Mouse (Mus musculus) gonadal fat pad, adult 2 months (tissue): ENCODE results near the gene Acad10. TPM values are rescaled to one million over a fixed set of nuclear protein-coding genes. Genes with fewer than 3 reads are reported as not detected.
"Not testable (repeated sequence)": the region's sequence is repeated elsewhere in the genome, so short reads cannot be mapped to it uniquely, and the experiment has no call there.

ENCODE experiments used
- DNase-seq: peaks from one replicate; pipeline ENCODE4 v3.0.0-alpha.2; 2012; ENCODE audit warnings: low read depth
- polyA plus RNA-seq: library from polyadenylated mRNA; depleted of rRNA; stranded (reverse); fragments of >200 nt; gene quantifications from 2 replicates; pipeline ENCODE4 v1.2.3, GENCODE M21; 2012; rRNA removed

The Acad10 gene
- 11.7 and 13.4 TPM in 2 replicates for polyA plus RNA-seq

DNA sequence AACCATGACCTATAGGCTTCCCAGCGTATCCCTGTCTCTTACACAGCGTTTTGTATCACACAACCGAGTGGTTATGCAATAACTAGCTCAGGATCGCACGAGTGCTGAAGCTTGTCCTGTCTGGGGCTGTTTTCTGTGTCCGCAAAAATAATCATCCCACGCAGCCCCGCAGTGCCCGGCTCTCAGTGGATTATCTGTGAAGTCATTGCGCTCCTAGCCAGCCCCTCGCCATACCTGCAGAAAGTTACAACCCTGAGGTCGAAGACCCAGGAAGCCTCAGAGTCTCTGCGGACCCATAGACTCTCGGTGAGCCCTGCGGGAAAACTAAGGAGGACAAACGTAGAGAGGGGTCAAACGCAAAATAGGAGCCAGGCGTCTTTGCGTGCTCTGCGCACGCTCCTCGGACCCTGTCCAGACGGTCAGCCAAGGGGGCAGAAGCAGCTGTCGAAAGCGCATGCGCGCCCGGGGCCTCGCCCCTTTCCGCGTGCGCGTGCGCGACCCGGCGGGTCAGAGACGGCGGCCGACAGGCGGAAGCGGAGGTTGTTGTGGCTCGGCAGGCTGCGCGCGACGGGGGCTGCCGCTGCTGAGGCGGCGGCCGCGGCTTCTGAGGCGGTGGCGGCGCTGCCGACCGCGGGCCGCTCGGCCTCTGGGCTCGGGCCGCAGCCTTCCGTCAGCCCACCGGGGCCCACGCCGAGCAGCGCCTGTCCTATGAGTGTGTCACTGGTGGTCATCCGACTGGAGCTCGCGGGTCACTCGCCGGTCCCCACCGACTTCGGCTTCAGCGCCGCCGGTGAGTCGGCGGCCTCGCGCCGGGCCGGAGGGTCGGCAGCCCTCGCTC lies at the start of gene Acad10, which contains the start of gene Brap:
TSS of gene Acad10 (minus strand) at position 456 of the 838 bp plus-strand sequence.
TSS of gene Brap (plus strand) at position 505 of the 838 bp plus-strand sequence.
- no peak for DNase-seq

DNA sequence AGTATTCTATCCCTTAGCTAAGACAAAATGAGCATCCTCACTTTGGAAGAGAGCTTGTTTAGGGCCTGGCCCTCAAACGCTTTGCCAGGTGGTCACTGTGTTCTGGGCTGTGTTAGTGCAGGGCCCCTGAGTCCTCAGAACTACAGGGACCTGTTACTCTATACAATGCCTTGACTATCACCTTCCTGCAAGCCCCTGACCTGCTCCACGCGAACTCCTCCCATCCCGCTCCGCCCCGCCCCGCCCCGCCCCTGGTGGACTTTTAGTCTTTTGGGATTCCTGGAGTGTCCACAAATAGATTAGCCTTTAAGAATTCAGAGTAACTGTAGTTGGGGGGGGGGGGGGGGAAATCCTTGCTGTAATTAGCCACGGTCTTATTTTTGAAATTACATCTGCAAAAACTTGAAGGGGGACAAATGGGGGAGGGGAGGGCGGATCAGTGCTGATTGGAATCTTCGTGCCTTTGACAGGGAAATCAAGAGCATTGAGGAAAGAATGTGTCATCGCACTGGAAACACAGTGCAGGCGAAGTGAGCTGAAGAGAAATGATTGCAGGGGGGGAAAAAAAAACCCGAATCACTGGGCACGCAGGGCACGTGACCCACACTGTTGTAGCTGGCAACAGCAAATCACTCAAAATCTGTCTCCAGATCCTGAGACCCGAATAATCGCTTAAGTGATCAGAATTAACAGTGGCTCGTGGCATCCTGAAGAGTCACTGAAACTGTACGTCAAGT lies 44.4 kb upstream of the Acad10 start:
- no peak for DNase-seq

DNA sequence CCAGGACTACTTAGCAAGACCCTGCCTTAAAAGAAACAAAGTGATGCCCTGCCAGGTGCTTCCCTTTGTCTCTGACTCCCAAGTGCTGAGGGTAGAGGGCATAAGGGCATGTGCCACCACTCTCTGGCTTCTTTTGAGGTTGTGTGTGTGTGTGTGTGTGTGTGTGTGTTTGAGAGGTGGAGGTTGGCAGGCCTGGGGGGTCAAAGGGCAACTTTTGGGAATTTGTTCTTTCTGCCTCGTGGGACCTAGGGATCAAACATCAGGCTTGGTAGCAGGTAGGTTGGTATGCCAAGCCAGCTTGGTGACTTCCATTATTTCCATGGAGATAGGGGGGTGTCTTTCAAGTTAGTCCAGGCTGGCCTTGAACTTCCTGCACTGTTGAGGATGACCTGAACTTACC lies 43.0 kb upstream of the Acad10 start:
- DNase-seq = no peak

DNA sequence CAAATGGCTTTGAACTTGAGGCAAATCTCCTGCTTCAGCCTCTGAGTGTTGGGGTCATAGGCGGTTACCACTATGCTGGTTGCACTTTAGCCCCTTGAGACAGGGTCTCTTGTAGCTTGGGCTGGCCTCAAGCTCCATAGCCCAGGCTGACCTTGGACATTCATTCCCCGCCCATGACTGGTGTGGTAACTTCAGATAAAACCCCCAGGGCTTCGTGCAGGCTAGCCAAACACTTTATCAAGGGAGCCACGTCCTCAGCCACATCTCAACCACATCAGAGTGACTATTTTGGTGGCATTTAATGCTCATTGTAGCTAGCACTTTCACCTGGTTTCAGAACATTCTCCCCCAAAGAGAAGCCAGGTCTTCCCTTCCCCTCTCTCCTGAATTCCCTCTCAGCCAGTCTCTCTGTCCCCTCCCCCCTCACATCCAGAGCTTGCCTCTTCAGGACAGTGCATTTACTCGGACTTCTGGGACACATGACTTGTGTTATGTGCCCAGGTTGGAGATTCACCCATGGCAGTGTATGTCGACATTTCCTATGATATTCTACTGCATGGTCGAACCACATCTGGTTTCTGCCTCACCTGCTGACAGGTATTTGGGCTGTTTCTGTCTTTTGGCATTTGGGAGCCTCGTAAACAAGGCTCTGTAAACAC lies 40.9 kb upstream of the Acad10 start:
- DNase-seq = no peak

DNA sequence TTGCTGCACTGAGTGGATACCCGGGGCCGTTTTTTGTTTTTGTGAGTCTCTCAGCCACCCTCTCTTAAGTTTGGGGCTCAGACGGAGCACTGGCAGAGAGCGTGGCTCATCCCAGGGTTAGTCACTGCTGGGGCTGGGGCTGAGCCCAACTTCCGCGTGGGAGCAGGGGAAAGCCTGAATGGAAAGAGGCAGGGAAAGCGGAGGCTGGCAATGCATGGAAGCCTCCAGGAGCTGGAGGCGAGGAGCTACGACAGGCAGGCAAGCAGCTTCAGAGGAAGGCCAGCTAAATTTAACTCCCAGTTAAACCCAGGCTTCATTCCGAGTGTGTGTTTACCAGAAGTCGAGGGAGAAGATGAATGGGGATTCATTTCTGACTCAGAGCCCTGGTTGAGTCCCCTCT lies 40.2 kb upstream of the Acad10 start:
- DNase-seq = no peak

DNA sequence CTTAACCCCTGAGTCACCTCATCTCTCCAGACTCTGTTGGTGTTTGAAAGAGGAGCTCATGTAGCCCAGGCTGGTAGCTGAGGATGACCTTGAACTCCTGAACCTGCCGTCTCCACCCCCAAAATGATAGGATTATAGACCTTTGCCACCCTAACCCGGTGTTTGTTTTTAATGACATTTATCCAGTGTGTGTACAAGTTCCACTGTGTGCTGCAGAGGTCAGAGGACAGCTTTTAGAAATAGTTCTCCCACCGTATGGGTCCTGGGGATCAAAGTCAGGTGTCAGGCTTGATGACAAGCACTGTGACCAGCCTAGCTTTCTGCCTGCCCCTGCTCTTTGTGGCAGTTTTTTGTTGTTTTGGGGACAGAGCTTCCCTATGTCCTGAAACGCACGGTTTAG lies 39.6 kb upstream of the Acad10 start:
- no peak for DNase-seq

DNA sequence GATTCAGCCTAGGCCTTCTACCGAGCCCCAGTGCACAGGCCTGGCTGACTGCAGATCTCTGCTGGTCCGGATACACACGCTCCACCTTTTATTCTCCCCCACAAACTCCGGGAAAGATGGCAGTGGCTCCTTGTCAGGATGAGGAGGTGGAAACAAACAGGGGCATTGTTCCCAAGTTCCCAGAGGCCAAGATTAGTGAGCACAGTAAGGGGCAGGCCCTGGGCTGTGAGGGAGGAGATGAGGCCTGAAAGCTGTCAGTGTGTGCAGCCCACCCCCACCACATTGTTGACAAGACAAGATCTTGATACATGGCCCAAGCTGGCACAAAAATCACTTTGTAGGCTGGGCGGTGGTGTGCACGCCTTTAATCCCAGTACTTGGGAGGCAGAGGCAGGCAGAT lies 36.4 kb upstream of the Acad10 start:
- DNase-seq = no peak

DNA sequence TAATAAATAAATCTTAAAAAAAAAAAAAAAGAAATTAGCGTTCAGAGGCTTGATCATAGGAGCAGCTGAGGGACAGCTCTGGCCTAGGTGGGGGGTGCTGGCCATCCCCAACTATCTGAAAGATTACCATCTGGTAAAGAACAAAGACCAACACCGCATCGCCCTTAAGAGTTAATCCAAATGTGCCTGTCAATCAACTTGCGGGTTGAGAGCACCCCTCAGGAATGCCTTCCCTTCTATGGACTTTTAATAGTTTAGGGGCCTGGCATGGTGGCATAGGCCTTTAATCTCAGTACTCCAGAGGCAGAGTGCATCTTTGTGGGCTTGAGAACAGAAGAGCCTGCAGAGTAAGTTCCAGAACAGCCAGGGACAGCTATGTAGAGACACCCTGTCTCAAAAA lies 32.6 kb upstream of the Acad10 start:
- no peak for DNase-seq

DNA sequence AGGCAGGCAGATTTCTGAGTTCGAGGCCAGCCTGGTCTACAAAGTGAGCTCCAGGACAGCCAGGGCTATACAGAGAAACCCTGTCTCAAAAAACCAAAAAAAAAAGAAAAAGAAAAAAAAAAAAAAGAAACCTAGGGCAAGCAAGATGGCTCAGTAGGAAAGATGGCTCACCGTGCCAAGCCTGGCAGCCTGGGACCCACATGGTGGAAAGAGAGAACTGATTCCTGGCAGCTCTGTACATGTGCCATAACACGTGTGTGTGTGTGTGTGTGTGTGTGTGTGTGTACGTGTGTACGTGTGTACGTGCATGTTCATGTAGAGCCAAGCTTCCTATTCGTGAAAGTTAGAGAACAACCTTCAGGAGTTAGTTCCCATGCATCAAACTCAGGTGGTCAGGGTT lies 31.1 kb upstream of the Acad10 start:
- not testable (repeated sequence) for DNase-seq

DNA sequence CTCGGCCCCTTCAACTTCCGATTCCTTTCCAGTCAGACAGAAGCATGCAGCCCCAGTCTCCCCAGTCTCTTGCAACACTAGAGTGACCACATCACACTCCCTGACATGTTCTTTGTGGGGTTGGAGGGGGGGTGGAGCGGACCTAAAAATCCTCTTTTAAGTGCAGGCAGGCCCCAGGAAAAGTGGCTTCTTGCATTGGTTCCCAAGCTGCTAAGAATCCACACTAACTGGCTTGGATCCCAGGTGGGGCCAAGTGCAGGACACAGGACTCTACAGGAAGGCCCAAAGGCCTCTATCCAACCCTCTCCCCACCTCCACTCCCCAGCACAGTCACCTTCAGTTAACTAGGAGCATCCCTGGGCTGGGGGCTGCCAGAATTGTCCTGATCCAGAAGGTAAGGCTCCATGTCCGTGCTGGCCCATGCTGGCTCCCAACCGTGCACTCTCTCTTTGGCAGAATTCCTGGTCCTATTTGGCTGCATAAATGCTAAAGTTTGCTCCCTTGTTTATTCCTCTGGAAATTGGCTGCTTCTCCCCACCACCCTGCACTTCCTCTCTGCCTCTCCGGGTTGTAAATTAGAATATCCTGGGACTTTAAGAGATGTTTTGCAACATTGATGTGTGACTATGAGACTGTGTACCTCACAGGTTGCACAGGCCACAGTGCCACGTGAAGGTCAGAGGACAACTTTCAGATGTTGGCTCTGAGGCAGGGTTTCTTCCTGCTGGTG lies 30.3 kb upstream of the Acad10 start:
- no peak for DNase-seq

DNA sequence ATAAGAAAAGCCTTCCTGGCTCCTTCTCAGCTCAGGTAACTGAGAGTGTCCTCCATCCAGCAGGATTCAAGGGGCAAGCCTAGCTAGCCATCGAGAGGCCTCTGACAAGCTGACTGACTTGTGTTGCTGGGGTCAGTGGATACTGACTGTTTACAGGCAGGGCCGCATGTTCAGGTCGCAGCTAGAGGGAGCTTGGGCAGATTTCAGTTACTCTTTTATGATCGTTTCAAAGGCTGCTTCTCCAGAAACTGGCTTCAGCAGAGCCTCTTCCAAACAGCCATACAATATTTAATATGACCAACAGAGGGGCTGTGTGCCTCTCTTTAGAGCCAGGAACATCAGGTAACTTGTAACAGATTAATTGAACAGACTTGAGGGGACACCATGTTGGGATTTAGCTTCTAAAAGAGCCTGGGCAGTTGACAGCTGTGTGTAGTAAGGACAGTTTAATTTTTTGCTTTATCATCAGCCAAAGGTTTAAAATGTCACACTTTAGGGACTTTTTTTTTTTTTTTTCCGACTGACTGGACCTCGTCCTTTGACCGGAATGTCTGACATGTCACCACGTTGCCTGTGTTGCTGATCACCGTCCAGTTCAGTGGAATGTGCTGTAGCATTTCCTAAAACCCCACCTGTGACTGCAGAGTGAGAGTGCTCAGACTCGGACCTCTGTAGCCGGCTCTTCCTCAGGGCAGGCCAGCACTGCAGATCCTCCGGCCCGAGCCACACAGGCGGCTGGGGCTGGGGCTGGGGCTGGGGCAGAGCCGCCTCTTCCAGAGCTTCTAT lies 26.0 kb upstream of the Acad10 start:
- no peak for DNase-seq

DNA sequence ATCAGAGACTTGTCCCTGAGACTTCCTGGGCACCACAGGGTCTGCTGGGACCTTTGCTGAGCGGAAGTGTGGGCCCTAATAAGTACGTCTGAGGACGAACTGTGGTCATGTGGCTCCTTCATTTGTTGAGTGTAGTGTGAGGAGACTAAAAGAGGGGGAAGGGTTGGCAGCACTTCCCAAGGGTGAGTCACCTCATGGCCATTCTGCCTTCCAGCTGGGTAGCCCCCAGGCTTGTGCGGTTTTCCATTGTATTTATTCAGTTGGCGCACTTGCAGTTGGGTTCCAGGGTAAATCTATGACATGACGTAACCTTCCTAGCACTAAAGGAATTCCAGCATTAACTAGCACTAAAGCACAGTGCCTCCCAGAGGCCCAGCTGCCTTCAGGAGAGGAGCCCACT lies 25.2 kb upstream of the Acad10 start:
- DNase-seq = no peak

DNA sequence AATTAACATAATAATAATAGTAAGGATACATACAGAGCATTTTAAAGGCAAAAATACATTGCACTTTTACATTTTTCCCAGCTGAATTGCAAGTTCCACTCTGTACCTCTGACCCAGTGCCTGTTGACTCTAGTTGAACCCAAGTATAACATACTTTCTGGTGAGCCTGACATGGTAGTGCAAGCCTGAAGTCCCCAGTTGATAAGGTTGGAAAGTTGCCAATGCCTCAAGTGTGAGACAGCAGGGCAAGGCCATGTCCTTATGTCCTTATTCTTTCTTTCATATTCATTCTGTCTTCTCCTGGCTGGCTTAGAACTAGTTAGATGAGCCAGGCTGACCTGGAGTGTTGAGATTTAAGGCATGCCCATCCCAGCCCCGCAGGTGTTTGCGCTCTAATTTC lies 21.9 kb upstream of the Acad10 start:
- no peak for DNase-seq

DNA sequence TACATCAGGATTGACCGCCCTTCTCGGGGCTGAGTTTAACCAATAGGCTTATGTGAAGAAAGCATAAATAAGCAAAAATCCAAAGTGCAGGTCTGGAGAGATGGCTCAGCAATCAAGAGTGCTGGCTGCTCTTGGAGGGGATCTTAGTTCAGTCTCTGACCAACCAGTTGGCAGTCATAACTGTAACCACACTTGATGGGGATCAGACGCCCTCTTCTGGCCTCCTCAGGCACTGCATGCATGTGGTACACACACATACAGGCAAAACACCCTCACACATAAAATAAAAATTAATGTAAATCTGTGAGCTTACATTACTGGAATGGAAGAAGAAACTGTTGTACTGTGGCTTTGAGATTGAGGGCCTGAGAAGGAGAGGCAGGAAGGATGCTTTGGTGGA lies 10.1 kb upstream of the Acad10 start:
- no peak for DNase-seq

DNA sequence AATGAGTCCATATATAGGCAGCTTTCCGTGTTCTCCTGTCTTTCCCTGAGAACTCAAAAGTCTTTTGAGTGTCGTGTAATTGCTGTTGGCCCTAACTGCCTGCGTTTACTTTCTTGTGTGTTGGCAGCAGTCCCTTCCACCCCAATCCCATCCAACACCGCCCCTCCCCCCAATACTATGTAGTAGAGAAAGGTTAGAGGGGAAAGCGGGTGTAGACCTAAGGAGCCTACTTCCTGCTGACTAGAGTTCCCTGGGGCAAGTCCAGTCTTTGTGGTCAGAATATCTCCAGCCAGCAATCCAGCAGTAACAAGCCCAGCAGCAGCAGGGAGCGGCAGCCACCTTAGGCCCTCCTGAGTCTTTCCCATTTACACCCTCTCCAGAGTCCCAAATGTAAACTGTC lies 8.1 kb upstream of the Acad10 start:
- DNase-seq = no peak

DNA sequence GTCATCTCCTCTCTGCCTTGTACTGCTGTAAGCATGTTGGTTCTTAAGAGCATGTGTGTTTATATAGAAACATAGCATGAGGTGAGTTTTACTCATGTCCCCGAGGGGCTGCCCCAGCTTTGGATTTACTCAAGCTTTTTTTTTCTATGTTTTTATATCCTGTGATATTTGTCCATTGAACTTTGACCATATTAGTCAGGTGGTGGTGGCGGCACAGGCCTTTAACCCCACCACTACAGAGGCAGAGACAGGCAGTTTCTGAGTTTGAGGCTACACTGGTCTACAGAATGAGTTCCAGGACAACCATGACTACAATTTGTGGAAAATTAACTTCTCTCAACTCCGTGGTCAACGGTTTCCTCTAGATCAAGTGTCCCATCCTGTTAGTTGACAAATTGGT lies 6.8 kb upstream of the Acad10 start:
- no peak for DNase-seq

DNA sequence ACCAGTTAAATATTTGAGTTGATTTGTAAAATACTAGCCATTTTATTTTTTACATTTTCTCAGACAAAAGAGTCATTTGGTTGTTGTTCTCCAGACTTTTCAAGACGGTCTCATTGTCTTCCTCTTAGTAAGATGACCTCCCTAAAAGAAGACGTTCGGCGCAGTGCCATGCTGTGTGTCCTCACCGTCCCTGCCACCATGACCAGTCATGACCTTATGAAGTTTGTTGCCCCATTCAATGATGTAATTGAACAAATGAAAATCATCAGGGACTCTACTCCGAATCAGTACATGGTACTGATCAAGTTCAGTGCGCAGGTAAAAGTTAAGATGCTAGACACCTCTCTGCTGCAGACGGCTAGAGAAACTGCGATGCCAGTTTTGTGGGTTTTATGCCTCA lies 4.7 kb upstream of the Acad10 start:
- DNase-seq = no peak

DNA sequence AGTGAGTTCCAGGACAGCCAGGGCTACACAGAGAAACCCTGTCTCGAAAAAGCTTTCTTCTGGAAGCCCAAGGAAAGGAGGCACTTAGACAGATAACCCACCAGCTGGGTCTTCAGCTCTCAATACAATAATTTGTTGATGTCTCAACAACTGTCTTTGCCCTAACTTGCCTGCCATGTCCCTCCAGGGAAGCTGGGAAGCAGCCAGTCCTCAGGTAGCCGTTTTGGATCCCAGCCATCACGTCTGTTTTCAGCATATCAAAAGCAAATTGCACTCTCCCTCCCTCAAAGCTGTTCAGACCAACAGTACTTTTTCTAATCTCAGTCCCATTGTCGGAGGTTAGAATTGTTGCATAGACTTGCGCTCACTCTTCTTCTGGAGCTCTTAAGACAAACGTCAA lies 3.8 kb upstream of the Acad10 start:
- DNase-seq = no peak

DNA sequence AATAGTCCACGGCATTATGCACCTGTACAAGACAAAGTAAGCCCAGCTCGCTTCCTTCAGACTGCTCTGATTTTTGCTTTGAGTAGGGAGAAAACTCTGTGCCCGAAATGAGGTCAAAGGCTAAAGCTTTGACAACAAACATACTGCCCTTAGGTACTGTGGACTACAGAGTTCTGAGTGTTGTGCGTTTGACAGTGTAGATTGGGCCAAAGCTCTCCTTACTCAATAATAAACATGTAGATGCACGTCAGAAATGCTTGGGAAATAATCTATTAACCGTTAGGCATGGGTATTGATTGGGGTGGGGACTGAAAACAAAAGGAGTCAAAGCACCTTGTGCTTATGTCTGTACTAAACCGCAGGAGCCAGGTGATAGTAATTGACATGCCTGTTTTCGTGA lies 3.1 kb upstream of the Acad10 start:
- no peak for DNase-seq

DNA sequence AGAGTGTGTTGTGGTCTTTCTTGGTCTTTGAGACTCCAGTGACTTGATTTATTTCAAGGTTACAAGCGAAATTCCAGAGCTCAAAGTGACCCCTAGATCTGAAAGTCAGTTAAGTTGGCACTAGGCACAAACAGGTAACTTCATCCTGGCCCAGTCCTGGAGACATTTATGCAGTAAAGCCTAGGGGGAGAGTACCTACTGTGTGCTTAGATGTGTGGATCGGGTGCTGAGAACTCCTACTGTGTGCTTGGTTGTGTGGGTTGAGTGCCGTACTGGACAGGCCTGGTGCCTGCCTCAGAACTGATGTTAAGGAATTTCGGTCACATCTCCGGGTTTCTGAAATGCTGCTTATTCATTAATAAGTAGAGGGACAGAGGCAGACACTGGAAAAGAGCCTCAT lies 1.2 kb upstream of the Acad10 start:
- DNase-seq = no peak

DNA sequence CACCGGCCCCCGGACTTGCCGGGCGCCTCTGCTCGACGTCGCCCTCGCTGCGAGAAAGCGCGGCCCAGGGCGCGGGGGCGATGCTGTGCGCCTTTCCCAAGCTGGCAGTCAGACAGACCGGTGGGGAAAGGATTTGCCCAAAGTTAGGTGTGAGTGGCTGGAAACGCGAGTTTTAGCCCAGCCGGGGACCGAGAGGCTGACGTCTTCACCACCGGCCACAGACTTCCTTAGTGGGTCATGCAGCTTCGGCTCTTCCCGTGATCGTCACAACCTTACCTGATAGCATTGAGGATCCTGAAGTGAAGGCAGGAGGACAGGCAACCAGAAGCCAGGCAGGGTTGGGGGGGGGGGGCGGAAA lies 562 bp upstream of the Acad10 start:
- DNase-seq = no peak
